Mouse (Mus musculus): ENCODE data around the gene 2010111I01Rik. TPM values are rescaled to one million over a fixed set of nuclear protein-coding genes. Genes with fewer than 3 reads are reported as not detected.

2010111I01Rik gene
- total RNA-seq, 1 experiment, result 58.3 TPM

DNA sequence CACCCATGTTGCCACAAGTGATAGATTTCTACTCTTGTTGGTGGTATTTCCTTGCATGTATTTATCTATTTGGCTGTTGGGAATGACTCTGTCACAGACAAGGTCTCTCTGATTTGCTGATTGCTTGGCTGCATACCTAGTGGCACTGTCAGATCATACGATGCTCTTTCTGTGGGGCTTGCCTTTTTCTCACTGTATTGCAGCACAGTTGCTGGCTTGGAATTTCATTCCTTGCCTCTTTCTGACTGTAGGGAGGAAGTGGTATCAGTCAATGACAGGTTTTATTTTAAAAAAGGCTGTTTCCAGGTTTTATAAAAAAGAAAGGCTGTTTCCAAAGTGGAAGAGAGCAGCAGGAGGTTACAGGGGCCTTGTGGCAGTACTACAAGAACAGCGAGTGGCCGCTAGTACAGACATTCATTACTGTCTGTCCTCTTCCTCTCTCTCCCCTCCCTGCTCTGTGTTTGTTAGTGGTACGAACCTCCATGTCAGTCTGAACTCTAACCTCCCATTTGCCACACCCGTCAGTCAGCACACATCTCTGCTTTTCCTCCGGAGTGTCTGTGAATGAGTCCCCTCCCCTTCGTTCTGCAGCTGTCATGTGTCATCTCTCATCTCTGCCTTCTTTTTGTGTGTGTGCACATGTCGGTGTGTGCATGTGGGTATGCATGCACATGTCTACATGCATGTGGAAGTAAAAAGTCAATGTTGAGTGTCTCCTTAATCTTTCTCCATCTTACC, 138.3 kb downstream of the 2010111I01Rik start:
- Histone ChIP-seq H3K27ac (ENCODE audit: insufficient read depth, low read depth, low read length, poor library complexity, severe bottlenecking) (no peak overlapping the region), H3K9me3 (ENCODE audit: control insufficient read depth, insufficient read depth, low read depth, low read length) (no peaks in the 10 kb centered on the region), H3K4me3 (ENCODE audit: insufficient read depth in 1 of 2, low read depth in 1 of 2, low read length in 2 of 2, poor library complexity in 1 of 2, severe bottlenecking in 1 of 2) (no peak overlapping the region), H3K4me1 (ENCODE audit: control insufficient read depth in 2 of 2, insufficient read depth in 2 of 2, low read length in 2 of 2, poor library complexity in 1 of 2) (no peaks in the 10 kb centered on the region), H3K9ac (ENCODE audit: insufficient read depth, low read depth, low read length, poor library complexity, severe bottlenecking) (no peak overlapping the region), H3K36me3 (ENCODE audit: control insufficient read depth, insufficient read depth, low read length, poor library complexity, severe bottlenecking) (no peaks in the 10 kb centered on the region)
- in situ Hi-C loops (cut with MboI; ENCODE audit: low sequenced_read_pairs in 2 of 2, unreplicated experiment in 2 of 2), result no loop called here
- TF ChIP-seq ZC3H11A (IDR thresholded peaks at IDR 0.05; ENCODE audit: borderline replicate concordance, low read depth, low read length) (no peak), CHD2 (IDR thresholded peaks at IDR 0.05; ENCODE audit: low read depth, low read length) (no peak), HCFC1 (IDR thresholded peaks at IDR 0.05; ENCODE audit: borderline replicate concordance, insufficient read depth, low read length) (no peak), ZNF384 (IDR thresholded peaks at IDR 0.05; ENCODE audit: low read depth, low read length) (no peak), MAFK (IDR thresholded peaks at IDR 0.05; ENCODE audit: insufficient read depth, low read depth, low read length) (no peak)
- no peak for DNase-seq (ENCODE audit: low read depth, low spot score)

GRCm38 (mm10) chr13:63106574-63106973, 141.9 kb downstream of the 2010111I01Rik start:
- Histone ChIP-seq H3K9me3 (ENCODE audit: control insufficient read depth, insufficient read depth, low read depth, low read length) (no peaks in the 10 kb centered on the region), H3K36me3 (ENCODE audit: control insufficient read depth, insufficient read depth, low read length, poor library complexity, severe bottlenecking) (no peaks in the 10 kb centered on the region), H3K9ac (ENCODE audit: insufficient read depth, low read depth, low read length, poor library complexity, severe bottlenecking) (no peak overlapping the region), H3K27ac (ENCODE audit: insufficient read depth, low read depth, low read length, poor library complexity, severe bottlenecking) (no peak overlapping the region), H3K4me1 (ENCODE audit: control insufficient read depth in 2 of 2, insufficient read depth in 2 of 2, low read length in 2 of 2, poor library complexity in 1 of 2) (peaks cover 0 to 3% of the 10 kb centered on the region in 2 experiments; a peak in 1 of 4 replicates), H3K4me3 (ENCODE audit: insufficient read depth in 1 of 2, low read depth in 1 of 2, low read length in 2 of 2, poor library complexity in 1 of 2, severe bottlenecking in 1 of 2) (no peak overlapping the region)
- in situ Hi-C loops (cut with MboI; ENCODE audit: low sequenced_read_pairs in 2 of 2, unreplicated experiment in 2 of 2), result no loop called here
- TF ChIP-seq HCFC1 (IDR thresholded peaks at IDR 0.05; ENCODE audit: borderline replicate concordance, insufficient read depth, low read length), result no peak
- TF ChIP-seq CHD2 (IDR thresholded peaks at IDR 0.05; ENCODE audit: low read depth, low read length), result no peak
- TF ChIP-seq ZC3H11A (IDR thresholded peaks at IDR 0.05; ENCODE audit: borderline replicate concordance, low read depth, low read length), result no peak
- no peak for TF ChIP-seq MAFK (IDR thresholded peaks at IDR 0.05; ENCODE audit: insufficient read depth, low read depth, low read length)
- TF ChIP-seq ZNF384 (IDR thresholded peaks at IDR 0.05; ENCODE audit: low read depth, low read length), result no peak
- DNase-seq (ENCODE audit: low read depth, low spot score), result no peak

DNA sequence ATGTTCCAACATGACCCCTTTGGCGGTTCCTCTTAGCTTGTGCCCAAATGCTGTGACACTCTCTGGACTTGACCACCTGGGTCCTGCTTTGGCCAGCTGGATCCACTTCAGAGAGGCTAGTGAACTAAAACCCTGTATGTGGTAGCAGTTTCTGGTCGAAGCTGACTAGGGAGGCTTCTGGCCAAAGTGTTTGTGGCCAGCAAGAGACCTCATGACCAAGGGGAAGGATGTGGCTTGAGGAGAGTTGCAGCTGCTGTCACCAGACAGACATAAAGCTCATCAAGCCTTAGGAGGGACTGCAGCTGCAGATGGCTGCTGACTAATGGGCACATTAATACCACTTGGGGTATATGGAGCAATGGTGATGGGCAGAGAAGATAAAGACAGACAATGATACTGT, 143.9 kb downstream of the 2010111I01Rik start:
- H3K4me3 ChIP-seq (ENCODE audit: insufficient read depth in 1 of 2, low read depth in 1 of 2, low read length in 2 of 2, poor library complexity in 1 of 2, severe bottlenecking in 1 of 2), result no peak overlapping the region
- TF ChIP-seq HCFC1 (IDR thresholded peaks at IDR 0.05; ENCODE audit: borderline replicate concordance, insufficient read depth, low read length) (no peak), CHD2 (IDR thresholded peaks at IDR 0.05; ENCODE audit: low read depth, low read length) (no peak)
- in situ Hi-C loops (cut with MboI; ENCODE audit: low sequenced_read_pairs in 2 of 2, unreplicated experiment in 2 of 2), result no loop called here
- H3K36me3 ChIP-seq (ENCODE audit: control insufficient read depth, insufficient read depth, low read length, poor library complexity, severe bottlenecking), result no peaks in the 10 kb centered on the region
- peaks cover 0 to 3% of the 10 kb centered on the region in 2 experiments; a peak in 1 of 4 replicates for H3K4me1 ChIP-seq (ENCODE audit: control insufficient read depth in 2 of 2, insufficient read depth in 2 of 2, low read length in 2 of 2, poor library complexity in 1 of 2)
- H3K9me3 ChIP-seq (ENCODE audit: control insufficient read depth, insufficient read depth, low read depth, low read length), result no peaks in the 10 kb centered on the region
- no peak overlapping the region for H3K9ac ChIP-seq (ENCODE audit: insufficient read depth, low read depth, low read length, poor library complexity, severe bottlenecking)
- DNase-seq (ENCODE audit: low read depth, low spot score), result no peak
- no peak overlapping the region for H3K27ac ChIP-seq (ENCODE audit: insufficient read depth, low read depth, low read length, poor library complexity, severe bottlenecking)

- no peak for DNase-seq (ENCODE audit: low read depth, low spot score)
- Histone ChIP-seq H3K4me1 (ENCODE audit: control insufficient read depth in 2 of 2, insufficient read depth in 2 of 2, low read length in 2 of 2, poor library complexity in 1 of 2) (peaks cover 0 to 3% of the 10 kb centered on the region in 2 experiments; a peak in 1 of 4 replicates), H3K27ac (ENCODE audit: insufficient read depth, low read depth, low read length, poor library complexity, severe bottlenecking) (no peak overlapping the region), H3K4me3 (ENCODE audit: insufficient read depth in 1 of 2, low read depth in 1 of 2, low read length in 2 of 2, poor library complexity in 1 of 2, severe bottlenecking in 1 of 2) (no peak overlapping the region), H3K9ac (ENCODE audit: insufficient read depth, low read depth, low read length, poor library complexity, severe bottlenecking) (no peak overlapping the region), H3K36me3 (ENCODE audit: control insufficient read depth, insufficient read depth, low read length, poor library complexity, severe bottlenecking) (no peaks in the 10 kb centered on the region), H3K9me3 (ENCODE audit: control insufficient read depth, insufficient read depth, low read depth, low read length) (no peaks in the 10 kb centered on the region)
- TF ChIP-seq CHD2 (IDR thresholded peaks at IDR 0.05; ENCODE audit: low read depth, low read length) (no peak), ZC3H11A (IDR thresholded peaks at IDR 0.05; ENCODE audit: borderline replicate concordance, low read depth, low read length) (no peak), MAFK (IDR thresholded peaks at IDR 0.05; ENCODE audit: insufficient read depth, low read depth, low read length) (no peak), HCFC1 (IDR thresholded peaks at IDR 0.05; ENCODE audit: borderline replicate concordance, insufficient read depth, low read length) (no peak), ZNF384 (IDR thresholded peaks at IDR 0.05; ENCODE audit: low read depth, low read length) (no peak)
- in situ Hi-C loops (cut with MboI; ENCODE audit: low sequenced_read_pairs in 2 of 2, unreplicated experiment in 2 of 2), result no loop called here
These were observed 146.8 kb downstream of the 2010111I01Rik start for GRCm38 (mm10) chr13:63111297-63112042.
